Mouse (Mus musculus) myocyte (in vitro differentiated cells): ENCODE data around the gene Apoa5. TPM values are rescaled to one million over a fixed set of nuclear protein-coding genes. Genes with fewer than 3 reads are reported as not detected.

Experiments used
- H3K27me3 ChIP-seq: one replicate; pipeline ENCODE4 v1.6.1; 2011; ENCODE audit not compliant: control insufficient read depth, insufficient read depth, insufficient read length
- H3K36me3 ChIP-seq: one replicate; pipeline ENCODE4 v1.6.1; 2011; ENCODE audit not compliant: control insufficient read depth, insufficient read depth
- H3K4me2 ChIP-seq: one replicate; pipeline ENCODE4 v1.6.1; 2011; ENCODE audit warnings: low read depth, control low read depth
- H3K4me3 ChIP-seq: one replicate; pipeline ENCODE4 v1.5.1; 2011; ENCODE audit warnings: mild to moderate bottlenecking, control low read depth, moderate library complexity
- H3K79me2 ChIP-seq: one replicate; pipeline ENCODE4 v1.6.1; 2011; ENCODE audit not compliant: control insufficient read depth, insufficient read depth
- H3ac ChIP-seq: one replicate; pipeline ENCODE4 v1.6.1; 2011; ENCODE audit not compliant: control insufficient read depth, insufficient read length
- CEBPB ChIP-seq: IDR thresholded peaks from 2 replicates; pipeline ENCODE4 v1.6.1; 2011; ENCODE audit warnings: mild to moderate bottlenecking, moderate library complexity; ENCODE audit not compliant: poor library complexity, insufficient read depth, severe bottlenecking
- E2F4 ChIP-seq: IDR thresholded peaks from one replicate; pipeline ENCODE4 v1.6.1; 2011; ENCODE audit warnings: mild to moderate bottlenecking, control low read depth, moderate library complexity; ENCODE audit not compliant: insufficient read depth
- MAX ChIP-seq: IDR thresholded peaks from one replicate; pipeline ENCODE4 v1.6.1; 2011; ENCODE audit warnings: low read depth, mild to moderate bottlenecking, control low read depth
- MYOD1 ChIP-seq, 3 experiments: IDR thresholded peaks; one replicate each; pipeline ENCODE4 v1.6.1; 2011; ENCODE audit warnings: control low read depth in 2 of 3, low read depth in 2 of 3, mild to moderate bottlenecking in 2 of 3, moderate library complexity in 1 of 3; ENCODE audit not compliant: insufficient read length in 2 of 3, control insufficient read depth in 1 of 3
- MYOG ChIP-seq, 3 experiments: IDR thresholded peaks; one replicate each; pipeline ENCODE4 v1.6.1; 2011; ENCODE audit warnings: control low read depth in 2 of 3, low read depth in 2 of 3, mild to moderate bottlenecking in 2 of 3; ENCODE audit not compliant: insufficient read length in 2 of 3, control insufficient read depth in 1 of 3, insufficient read depth in 1 of 3
- POLR2A ChIP-seq: IDR thresholded peaks from one replicate; pipeline ENCODE4 v1.6.1; 2011; ENCODE audit warnings: low read depth, mild to moderate bottlenecking, control low read depth, moderate library complexity; ENCODE audit not compliant: insufficient read length
- POLR2AphosphoS2 ChIP-seq: IDR thresholded peaks from one replicate; pipeline ENCODE4 v1.6.1; 2011; ENCODE audit warnings: low read depth, control low read depth; ENCODE audit not compliant: insufficient read length
- REST ChIP-seq: IDR thresholded peaks from one replicate; pipeline ENCODE4 v1.6.1; 2011; ENCODE audit warnings: mild to moderate bottlenecking, control low read depth, moderate library complexity; ENCODE audit not compliant: insufficient read depth, insufficient read length
- SRF ChIP-seq: IDR thresholded peaks from one replicate; pipeline ENCODE4 v1.6.1; 2011; ENCODE audit warnings: low read depth; ENCODE audit not compliant: control insufficient read depth, insufficient read length
- TCF12 ChIP-seq: IDR thresholded peaks from one replicate; pipeline ENCODE4 v1.6.1; 2011; ENCODE audit warnings: mild to moderate bottlenecking, control low read depth; ENCODE audit not compliant: poor library complexity, insufficient read depth, severe bottlenecking
- TCF3 ChIP-seq: IDR thresholded peaks from one replicate; pipeline ENCODE4 v1.6.1; 2011; ENCODE audit warnings: low read depth, control low read depth; ENCODE audit not compliant: insufficient read length
- USF1 ChIP-seq: IDR thresholded peaks from one replicate; pipeline ENCODE4 v1.6.1; 2011; ENCODE audit warnings: low read depth, mild to moderate bottlenecking, control low read depth, moderate library complexity
- polyA plus RNA-seq: library from polyadenylated mRNA; unstranded; fragments of >200 nt; fragmentation: generic; extraction: Trizol; gene quantifications from one replicate; pipeline ENCODE4 v1.2.1, GENCODE M21; 2012; ENCODE audit warnings: missing spikeins

Gene Apoa5
- polyA plus RNA-seq: not detected

DNA sequence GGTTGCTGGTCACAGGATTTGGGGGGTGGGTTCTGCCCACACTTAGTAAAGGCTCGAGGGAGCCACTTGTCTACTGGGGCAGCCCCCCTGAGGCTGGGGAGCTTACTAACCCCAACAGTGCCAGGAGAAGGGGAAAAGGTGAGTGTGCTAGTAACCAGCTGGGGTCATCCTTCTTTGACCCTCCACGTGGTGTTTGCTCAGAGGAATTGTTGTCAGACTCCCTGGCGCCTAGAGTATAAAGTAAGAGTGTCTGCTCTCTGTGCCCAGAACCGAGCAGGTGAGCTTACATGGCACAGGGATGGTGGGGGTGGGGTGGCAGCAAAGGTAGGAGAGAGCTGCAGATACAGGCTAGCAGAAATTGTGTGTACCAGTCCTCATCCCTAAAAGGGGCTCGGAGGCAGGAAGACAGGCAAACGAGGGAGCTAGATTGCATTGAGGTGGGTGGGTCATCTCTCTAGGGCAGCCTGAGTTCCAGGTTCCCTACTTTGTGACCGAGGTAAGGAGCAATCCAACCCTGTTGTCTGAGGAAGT, at the start of gene Apoa5:
Gene Apoa5, plus strand, starts transcription at position 291 of the 531 bp plus-strand sequence.
- Histone ChIP-seq H3K4me3 (no peak within 1 kb of the TSS), H3K27me3 (peaks cover 41% of the 10 kb centered on the region), H3K79me2 (peaks cover 3% of the 10 kb centered on the region), H3K4me2 (no peak within 1 kb of the TSS), H3ac (no peak within 1 kb of the TSS), H3K36me3 (no peaks in the 10 kb centered on the region)
- TF ChIP-seq POLR2AphosphoS2 (no peak), MYOD1 (IDR thresholded peaks at IDR 0.05; ENCODE audit: control insufficient read depth in 1 of 3, insufficient read length in 2 of 3, low read depth in 2 of 3) (no peak), POLR2A (no peak), MAX (no peak), MYOG (IDR thresholded peaks at IDR 0.05; ENCODE audit: control insufficient read depth in 1 of 3, insufficient read depth in 1 of 3, insufficient read length in 2 of 3, low read depth in 2 of 3) (no peak), SRF (no peak), CEBPB (no peak), USF1 (no peak), TCF12 (no peak), E2F4 (no peak), TCF3 (no peak), REST (no peak)

DNA sequence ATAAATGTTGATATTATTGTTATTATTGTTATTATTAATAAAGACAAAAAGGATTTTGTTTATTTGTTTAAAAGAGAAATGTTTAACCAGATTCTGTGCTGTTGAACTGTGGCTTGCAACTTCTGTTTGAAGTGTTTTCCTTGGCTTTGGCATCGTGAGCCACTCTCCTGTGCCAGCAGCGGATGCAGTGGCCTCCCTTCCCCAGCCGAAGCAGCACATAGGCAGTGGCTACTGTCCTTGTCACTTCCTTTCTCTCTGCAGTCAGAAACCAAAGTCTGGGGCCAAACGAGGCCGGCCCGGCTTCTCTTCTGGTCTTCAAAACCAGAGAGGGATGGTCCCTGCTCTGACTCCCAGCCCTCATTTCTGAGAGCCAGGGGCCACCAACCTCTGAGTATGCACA, 45.3 kb upstream of the Apoa5 start:
- no peaks in the 10 kb centered on the region for H3K79me2 ChIP-seq
- no peaks in the 10 kb centered on the region for H3K36me3 ChIP-seq
- no peak overlapping the region for H3K4me3 ChIP-seq
- no peak overlapping the region for H3K4me2 ChIP-seq
- no peak for TF ChIP-seq CEBPB
- no peak for TF ChIP-seq MAX
- no peak for TF ChIP-seq MYOG (IDR thresholded peaks at IDR 0.05; ENCODE audit: control insufficient read depth in 1 of 3, insufficient read depth in 1 of 3, insufficient read length in 2 of 3, low read depth in 2 of 3)
- no peak for TF ChIP-seq E2F4
- no peak for TF ChIP-seq TCF12
- no peak for TF ChIP-seq POLR2AphosphoS2
- no peak for TF ChIP-seq USF1
- TF ChIP-seq REST: no peak
- TF ChIP-seq SRF: no peak
- no peak for TF ChIP-seq POLR2A
- TF ChIP-seq TCF3: no peak
- TF ChIP-seq MYOD1 (IDR thresholded peaks at IDR 0.05; ENCODE audit: control insufficient read depth in 1 of 3, insufficient read length in 2 of 3, low read depth in 2 of 3): no peak
- no peaks in the 10 kb centered on the region for H3K27me3 ChIP-seq
- no peak overlapping the region for H3ac ChIP-seq

GRCm38 (mm10) chr9:46224101-46224500, 44.3 kb upstream of the Apoa5 start:
- H3K4me2 ChIP-seq: no peak overlapping the region
- H3K27me3 ChIP-seq: no peaks in the 10 kb centered on the region
- TF ChIP-seq MYOD1 (IDR thresholded peaks at IDR 0.05; ENCODE audit: control insufficient read depth in 1 of 3, insufficient read length in 2 of 3, low read depth in 2 of 3): no peak
- H3K36me3 ChIP-seq: no peaks in the 10 kb centered on the region
- H3K4me3 ChIP-seq: no peak overlapping the region
- H3K79me2 ChIP-seq: no peaks in the 10 kb centered on the region
- no peak overlapping the region for H3ac ChIP-seq

DNA sequence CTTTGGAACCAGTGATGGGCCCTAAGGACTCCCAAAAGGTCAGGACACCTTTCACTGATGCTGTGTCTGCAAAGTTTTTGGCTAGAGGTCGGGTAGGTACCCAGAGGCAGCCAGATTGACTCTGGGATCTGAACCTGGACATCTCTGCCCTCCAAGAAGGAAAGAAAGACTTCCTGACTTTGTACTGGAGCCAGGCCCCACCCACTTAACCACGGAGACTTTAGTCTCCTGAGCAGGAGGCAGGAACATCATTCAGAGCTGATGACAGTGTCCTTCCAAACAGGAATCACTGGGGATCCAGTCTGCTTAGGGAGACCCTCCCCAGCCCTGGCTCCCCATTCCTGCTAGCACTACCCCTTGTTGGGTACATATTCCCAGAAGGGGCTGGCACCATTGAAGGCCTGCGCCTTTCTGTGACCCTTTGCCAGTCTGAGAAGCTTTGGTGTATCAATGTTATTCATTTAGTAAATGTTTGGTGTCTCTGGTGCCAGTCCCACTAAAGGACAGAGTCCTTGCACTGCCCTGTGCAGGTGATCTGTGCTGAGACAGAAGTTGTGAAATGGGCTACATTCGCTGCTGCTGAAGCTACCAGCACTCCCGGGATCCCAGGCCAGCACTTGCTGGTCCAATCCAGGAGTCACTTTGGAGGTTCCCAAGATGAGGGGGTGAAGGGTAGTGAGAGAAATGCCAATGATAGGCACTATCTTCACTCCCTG, 43.3 kb upstream of the Apoa5 start:
- H3ac ChIP-seq: no peak overlapping the region
- H3K36me3 ChIP-seq: no peaks in the 10 kb centered on the region
- no peaks in the 10 kb centered on the region for H3K79me2 ChIP-seq
- H3K27me3 ChIP-seq: no peaks in the 10 kb centered on the region
- H3K4me3 ChIP-seq: no peak overlapping the region
- TF ChIP-seq SRF (no peak), TCF3 (no peak), MYOD1 (IDR thresholded peaks at IDR 0.05; ENCODE audit: control insufficient read depth in 1 of 3, insufficient read length in 2 of 3, low read depth in 2 of 3) (no peak), MYOG (IDR thresholded peaks at IDR 0.05; ENCODE audit: control insufficient read depth in 1 of 3, insufficient read depth in 1 of 3, insufficient read length in 2 of 3, low read depth in 2 of 3) (no peak), POLR2A (no peak)
- H3K4me2 ChIP-seq: no peak overlapping the region

- TF ChIP-seq SRF (no peak), CEBPB (no peak)
- no peak overlapping the region for H3K4me2 ChIP-seq
- H3K36me3 ChIP-seq: no peaks in the 10 kb centered on the region
- peaks cover 8% of the 10 kb centered on the region for H3K27me3 ChIP-seq
- no peaks in the 10 kb centered on the region for H3K79me2 ChIP-seq
- H3K4me3 ChIP-seq: no peak overlapping the region
- H3ac ChIP-seq: no peak overlapping the region
Measured at GRCm38 (mm10) chr9:46227064-46227614, 41.3 kb upstream of the Apoa5 start.
